Mouse (Mus musculus): ENCODE measurements around the gene Mbd6.

The Mbd6 gene

DNA sequence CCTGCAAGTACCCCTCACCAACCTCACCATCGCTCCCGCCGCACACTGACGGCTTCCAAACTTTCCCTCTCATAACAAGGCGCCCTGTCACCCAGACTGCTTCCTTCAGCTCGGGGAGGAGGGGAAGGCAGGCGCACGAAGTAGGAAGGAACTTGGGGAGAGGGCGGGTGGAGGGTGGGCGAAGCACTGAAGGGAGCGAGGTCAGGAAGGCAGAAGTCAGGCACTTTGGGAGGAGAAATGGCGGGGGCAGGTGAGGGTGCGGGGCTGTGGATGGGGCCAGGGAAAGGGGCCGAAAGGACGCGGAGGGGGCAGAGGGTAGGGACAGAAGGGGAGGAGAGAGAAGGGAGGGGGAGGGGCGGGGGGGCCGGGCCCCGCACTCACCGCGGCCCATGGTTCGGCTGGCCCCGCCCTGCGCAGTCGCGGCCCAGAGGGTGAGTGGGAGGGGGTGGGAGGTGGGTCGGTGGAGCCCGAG, 454 bp downstream of the Mbd6 start:
- peak in 1 of 2 experiments; percentile 55 for DNase-seq (ENCODE audit: low spot score in 2 of 2)

DNA sequence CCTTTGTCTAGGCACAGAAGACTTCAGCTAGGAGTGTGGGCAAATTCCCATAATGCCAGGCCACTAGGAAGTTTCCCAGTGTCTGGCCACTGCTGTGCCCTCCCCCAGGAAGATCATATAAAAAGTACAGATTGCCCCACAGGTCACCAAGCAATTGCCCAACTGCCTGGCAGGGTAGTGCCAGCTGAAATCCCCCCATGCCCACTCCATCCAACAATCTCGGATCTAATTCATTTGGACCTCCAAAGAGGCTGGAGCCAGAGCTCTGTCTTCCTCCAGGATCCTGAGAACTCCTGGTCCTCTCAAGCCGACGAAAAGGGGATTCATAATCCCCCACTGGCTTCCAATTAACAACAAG, 903 bp downstream of the Mbd6 start:
- peak in 1 of 2 experiments; percentile 28 for DNase-seq (ENCODE audit: low spot score in 2 of 2)

- DNase-seq (ENCODE audit: low spot score in 2 of 2): no peak
These were observed 1.4 kb downstream of the Mbd6 start for GRCm38 (mm10) chr10:127287271-127287935.

DNA sequence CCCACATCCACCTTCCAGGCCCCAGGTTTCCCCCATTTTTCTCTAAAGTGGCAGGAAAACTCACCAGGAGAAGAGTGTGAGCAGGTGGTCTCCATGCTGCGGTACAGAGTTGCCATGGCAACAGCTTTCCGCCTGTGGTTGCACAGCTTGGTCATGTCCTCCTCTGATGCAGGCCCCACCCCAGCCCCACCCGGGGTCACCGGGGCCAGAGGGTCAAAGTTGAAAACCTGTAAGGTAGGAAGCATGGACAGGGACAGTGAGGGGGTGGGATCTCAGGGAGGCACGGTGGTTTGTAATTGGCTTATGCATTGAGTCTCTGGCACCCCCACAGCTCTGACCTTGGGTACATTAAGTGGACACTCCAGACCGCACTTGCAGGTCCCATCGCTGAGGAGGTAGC, 2.1 kb downstream of the Mbd6 start:
- DNase-seq (ENCODE audit: low spot score in 2 of 2): no peak

DNA sequence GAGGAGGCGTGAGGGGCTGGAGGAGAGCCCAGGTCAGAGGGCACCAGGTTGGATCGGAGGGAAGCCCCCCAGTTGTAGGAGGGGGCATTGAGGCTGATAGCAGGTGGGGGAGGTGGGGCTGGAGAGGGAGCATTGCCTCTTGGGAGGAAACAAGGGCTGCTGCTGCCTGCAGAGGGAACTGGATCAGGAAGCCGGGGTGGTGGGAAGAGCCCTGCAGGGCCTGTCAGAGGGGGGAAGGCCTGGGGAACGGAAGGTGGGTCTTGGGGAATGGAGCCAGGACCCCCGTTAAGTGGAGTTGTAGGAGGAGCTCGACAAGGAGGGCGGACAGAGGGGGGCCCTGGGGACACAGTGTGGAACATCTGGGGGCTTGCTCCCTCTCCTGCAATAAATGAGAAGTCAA, 2.6 kb downstream of the Mbd6 start:
- no peak for DNase-seq (ENCODE audit: low spot score in 2 of 2)

DNA sequence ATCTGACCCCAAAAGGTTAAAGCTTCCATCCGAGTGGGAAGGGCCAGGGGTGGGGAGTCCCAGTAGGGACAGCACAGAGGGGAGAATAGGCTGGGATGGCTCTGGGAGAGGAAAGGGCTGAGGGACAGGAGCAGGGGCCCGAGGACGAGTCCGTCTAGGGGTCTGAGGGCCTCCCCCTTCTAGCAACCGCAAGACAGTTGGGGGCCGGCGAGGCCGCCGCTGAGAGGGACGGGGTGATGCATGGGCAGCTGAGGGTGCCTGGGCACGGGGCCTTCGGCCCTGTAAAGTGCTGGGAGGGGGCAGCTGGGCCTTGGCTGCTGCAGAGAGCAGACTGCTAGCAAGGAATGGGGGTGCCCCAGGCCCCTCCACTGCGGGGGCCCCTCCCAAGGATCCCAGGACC, 3.2 kb downstream of the Mbd6 start:
- DNase-seq (ENCODE audit: low spot score in 2 of 2): no peak

DNA sequence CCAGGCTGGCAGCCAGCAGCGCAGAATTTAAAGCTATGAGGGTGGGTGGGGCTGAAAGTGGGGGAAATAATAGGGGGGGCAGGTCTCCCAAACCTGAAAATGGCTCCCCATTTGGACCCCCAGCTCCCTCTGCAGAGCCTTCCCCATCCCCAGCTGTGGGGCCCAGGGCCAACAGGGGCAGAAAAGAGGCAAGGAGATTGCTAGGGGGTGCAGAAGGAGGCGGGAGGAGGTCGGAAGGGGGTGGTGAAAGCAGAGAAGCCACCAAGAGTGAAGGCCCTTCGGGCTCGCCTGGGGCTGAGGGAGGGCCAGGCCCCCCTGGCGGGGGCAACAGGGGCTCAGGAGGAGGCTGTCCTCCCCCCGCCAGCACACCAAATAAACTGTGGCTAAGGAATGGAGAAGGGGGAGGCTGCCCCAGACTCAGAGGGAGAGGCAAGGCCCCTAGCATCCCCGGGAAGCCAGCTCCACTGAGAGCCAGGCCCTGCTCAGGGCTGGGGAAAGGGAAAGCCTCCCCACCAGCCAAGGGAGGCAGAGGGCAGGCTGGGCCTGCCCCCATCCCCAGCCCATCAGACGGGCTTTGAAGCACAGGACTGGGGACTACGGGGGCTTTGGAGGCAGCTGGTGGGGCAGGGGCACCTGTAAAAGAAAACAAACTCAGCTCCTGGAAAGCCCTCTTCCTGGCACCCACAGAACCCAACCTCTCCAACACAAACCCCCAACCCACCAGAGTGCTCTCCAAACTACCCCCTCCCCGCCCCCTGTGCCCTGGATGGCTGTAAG, 3.9 kb downstream of the Mbd6 start:
- DNase-seq (ENCODE audit: low spot score in 2 of 2): no peak

DNA sequence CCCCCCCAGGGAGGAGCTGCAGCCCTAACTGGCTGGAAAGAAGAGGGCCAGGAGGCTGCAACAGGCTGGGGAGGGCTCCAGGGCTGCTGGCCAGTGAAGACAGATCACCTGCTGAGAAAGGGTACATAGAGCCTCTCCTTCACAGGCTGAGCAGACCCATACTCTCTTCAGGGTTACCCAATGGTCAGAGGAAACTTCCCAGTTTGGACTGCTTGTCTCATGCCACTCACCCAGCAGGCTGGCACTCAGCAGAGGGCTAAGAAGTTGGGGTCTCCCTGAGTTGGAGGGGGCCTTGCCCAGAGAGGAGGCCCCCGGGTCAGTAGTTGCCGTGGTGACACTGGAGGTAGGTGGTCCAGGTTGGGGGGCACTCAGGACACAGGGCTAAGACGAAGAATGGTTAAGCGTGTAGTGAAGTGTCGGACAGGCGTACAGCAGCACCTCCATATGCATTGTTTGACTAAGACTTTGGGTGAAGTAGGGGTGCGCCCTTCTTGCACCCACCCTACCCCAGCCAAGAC, 4.7 kb downstream of the Mbd6 start:
- no peak for DNase-seq (ENCODE audit: low spot score in 2 of 2)

- DNase-seq (ENCODE audit: low spot score in 2 of 2): no peak
These were observed 6.1 kb downstream of the Mbd6 start for GRCm38 (mm10) chr10:127282620-127283215.

DNA sequence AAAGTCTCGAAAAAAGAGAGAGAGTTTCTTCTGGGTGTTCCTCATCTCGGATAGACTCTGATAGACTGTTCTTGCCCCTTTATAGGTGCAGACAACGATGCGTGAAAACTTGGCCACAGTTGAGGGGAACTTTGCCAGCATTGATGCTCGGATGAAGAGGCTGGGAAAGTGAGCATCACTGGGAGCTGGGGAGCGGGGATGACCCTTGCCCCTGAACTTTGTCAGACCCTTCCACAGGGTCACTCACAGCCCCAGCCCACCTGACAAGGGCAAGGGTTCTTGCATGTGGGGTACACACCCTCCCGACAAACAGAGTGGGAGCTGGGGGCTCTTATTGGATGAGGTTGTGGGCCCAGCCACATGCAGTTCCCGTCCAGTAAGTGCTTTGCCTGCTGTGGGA, 7.5 kb downstream of the Mbd6 start:
- DNase-seq (ENCODE audit: low spot score in 2 of 2): no peak

DNA sequence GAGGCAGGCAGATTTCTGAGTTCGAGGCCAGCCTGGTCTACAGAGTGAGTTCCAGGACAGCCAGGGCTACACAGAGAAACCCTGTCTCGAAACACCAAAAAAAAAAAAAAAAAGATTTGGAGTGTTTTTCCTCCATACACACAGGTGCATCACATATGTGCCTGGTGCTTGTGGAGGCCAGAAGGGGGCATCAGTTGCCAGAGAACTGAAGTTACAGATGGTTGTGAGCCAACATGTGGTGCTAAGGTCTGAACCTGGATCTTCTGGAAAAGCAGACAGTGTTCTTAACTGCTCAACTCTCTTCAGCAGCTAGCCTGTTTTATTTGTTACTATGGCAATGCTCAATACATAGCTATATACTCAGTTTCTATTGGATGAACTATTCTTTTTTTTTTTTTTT, 9.1 kb downstream of the Mbd6 start:
- DNase-seq (ENCODE audit: low spot score in 2 of 2): no peak

DNA sequence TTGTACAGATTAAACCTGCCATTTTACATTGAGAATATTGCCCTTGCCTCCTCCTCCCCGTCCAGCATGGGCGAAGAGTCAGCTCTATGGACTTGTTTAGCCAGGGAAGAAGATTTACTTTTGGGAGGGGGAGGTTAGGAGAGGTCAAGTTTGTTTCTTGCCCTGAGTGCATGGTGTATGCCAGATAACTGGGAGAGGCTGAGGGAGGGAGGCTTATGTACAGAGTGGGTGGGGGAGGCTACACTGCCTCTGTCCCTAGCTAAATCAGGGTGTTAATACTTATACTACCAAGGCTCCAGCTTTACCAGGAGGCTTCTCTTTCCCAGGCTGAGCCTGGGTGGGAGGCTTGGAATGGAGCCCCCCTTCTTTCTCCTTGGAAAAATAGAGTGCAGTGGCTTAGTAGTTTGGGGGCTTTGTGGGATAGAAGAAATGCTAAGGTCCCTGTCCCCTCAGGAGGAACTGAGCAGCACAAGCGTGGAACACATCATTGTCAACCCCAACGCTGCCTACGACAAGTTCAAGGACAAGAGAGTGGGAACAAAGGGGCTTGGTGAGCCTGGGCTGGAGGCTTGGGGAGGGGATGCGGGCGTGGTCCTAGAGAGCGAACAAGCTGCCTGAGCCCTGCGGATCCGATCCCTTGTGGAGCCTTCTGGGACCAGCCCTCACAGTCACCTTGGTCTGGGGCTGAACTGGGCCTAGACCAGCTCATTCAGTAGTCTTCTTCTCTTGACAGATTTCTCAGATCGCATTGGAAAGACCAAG, 14.4 kb downstream of the Mbd6 start:
- DNase-seq (ENCODE audit: low spot score in 2 of 2): no peak

- DNase-seq (ENCODE audit: low spot score in 2 of 2): no peak
These were observed 16.4 kb downstream of the Mbd6 start for GRCm38 (mm10) chr10:127272371-127272770.

- DNase-seq (ENCODE audit: low spot score in 2 of 2): no peak
These were observed 18.9 kb downstream of the Mbd6 start for GRCm38 (mm10) chr10:127269884-127270283.

GRCm38 (mm10) chr10:127269036-127269435, 19.8 kb downstream of the Mbd6 start:
- no peak for DNase-seq (ENCODE audit: low spot score in 2 of 2)

- DNase-seq (ENCODE audit: low spot score in 2 of 2): peak in 1 of 2 experiments; percentile 53
These were observed 20.4 kb downstream of the Mbd6 start for GRCm38 (mm10) chr10:127268401-127268800.

DNA sequence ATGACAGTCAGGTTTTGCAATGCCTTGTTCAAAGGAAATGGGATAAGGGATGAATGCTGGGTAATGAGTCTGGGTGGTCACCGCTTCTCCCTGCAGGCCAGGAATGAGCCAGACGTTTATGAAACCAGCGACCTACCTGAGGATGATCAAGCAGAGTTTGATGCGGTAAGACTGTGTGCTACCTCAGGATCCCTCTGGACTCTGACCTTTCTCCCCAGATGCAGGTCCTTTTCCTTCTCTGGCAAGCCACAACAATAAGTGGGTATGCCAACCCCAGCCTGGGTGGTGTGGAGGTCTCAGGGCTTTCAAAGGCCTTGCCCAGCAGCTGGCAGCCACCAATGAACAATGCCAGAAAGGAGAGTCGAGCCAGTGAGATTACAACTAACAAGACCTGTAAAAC, 21.5 kb downstream of the Mbd6 start:
- no peak for DNase-seq (ENCODE audit: low spot score in 2 of 2)

GRCm38 (mm10) chr10:127266112-127267091, 22.4 kb downstream of the Mbd6 start, which contains the start of gene Dctn2:
TSS of gene Dctn2 (plus strand) at chr10:127266368.
- DNase-seq (ENCODE audit: low spot score in 2 of 2): peak; percentile 96

DNA sequence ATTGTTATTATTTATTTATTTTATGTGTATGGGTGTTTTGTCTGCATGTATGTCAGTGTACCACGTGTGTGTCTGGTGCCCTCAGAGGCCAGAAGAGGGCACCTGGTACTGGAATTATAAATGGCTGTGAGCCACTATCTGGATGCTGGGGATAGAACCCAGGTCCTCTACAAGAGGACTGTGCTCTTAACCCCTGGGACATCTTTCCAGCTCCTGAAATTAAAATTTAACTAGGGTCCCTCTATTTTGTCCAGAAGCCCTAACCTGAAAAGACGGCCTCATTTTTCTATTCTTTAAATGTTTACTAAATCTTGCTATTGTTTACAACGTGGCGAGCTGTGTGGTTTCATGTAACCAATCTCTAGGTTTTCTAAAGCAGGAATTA, 23.1 kb downstream of the Mbd6 start:
- DNase-seq (ENCODE audit: low spot score in 2 of 2): no peak

DNA sequence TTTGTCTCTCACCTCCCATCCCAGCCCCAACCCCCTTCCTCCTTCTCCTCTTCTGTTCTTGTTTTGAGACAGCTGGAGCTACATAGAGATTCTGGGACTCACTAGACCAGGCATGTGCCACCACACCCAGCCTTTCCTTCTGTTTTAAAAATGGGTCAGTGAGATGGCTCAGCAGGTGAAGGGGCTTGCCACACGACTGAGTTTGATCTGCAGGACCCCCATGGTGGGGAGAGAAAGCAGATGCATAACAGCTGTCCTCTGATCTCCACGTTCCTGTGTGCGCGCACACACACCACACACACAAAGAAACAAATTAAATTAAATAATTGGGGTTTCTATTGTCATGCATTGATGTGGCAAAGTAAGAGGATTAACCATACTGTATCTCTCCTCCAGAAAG, 23.8 kb downstream of the Mbd6 start:
- DNase-seq (ENCODE audit: low spot score in 2 of 2): no peak

DNA sequence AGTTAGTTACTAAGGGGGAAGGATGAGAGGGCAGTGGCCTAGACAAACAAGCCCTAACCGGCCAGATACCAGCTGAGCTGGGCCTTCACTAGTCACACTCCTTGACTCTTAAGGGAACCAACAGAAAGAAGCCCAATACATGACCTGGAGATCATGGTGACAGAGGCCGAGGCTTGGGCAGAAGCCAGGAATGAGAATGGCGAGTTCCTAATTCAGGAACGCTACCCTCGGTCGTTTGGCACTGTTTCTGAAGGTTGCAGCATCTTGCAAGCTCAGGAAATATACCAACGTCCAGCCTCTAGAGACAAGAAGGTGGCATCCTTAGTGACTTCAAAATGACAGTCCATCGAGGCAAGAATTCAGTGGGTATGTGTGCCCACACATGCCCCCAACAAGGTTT, 24.5 kb downstream of the Mbd6 start:
- DNase-seq (ENCODE audit: low spot score in 2 of 2): no peak
